Mouse (Mus musculus): ENCODE results near the gene C1qtnf1.

Gene C1qtnf1

GRCm38 (mm10) chr11:118473842-118474500 is 46.0 kb downstream of the C1qtnf1 start:
- in situ Hi-C loops (cut with MboI, MseI): loop anchor here (10.0 kb wide), 1 partner anchor 651 kb away; no protein-coding TSS in a partner anchor

GRCm38 (mm10) chr11:118475496-118476083 is 47.6 kb downstream of the C1qtnf1 start:
- in situ Hi-C loops (cut with MboI, MseI): loop anchor here (10.0 kb wide), 1 partner anchor 649 kb away; no protein-coding TSS in a partner anchor

GRCm38 (mm10) chr11:118476396-118477373 is 48.7 kb downstream of the C1qtnf1 start, which contains the start of gene Engase:
Gene Engase (plus strand): TSS chr11:118476829.
- in situ Hi-C loops (cut with MboI, MseI): loop anchor here (10.0 kb wide), 1 partner anchor 648 kb away; no protein-coding TSS in a partner anchor

- in situ Hi-C loops (cut with MboI, MseI): loop anchor here (5.0 to 10.0 kb wide), 2 partner anchors 32 to 645 kb away; no protein-coding TSS in a partner anchor
These were observed 51.8 kb downstream of the C1qtnf1 start for GRCm38 (mm10) chr11:118479776-118480175.

- in situ Hi-C loops (cut with MboI, MseI): loop anchor here (5.0 kb wide), 1 partner anchor 34 kb away; no protein-coding TSS in a partner anchor
These were observed 53.2 kb downstream of the C1qtnf1 start for GRCm38 (mm10) chr11:118481231-118481630.

- in situ Hi-C loops (cut with MboI, MseI): loop anchor here (5.0 kb wide), 1 partner anchor 34 kb away; no protein-coding TSS in a partner anchor
These were observed 53.7 kb downstream of the C1qtnf1 start for GRCm38 (mm10) chr11:118481751-118482150.

GRCm38 (mm10) chr11:118484169-118484568 is 56.2 kb downstream of the C1qtnf1 start:
- in situ Hi-C loops (cut with MboI, MseI): loop anchor here (5.0 kb wide), 1 partner anchor 37 kb away; no protein-coding TSS in a partner anchor

GRCm38 (mm10) chr11:118485338-118485737 is 57.3 kb downstream of the C1qtnf1 start:
- in situ Hi-C loops (cut with MboI, MseI): no loop called here

GRCm38 (mm10) chr11:118485780-118486179 is 57.8 kb downstream of the C1qtnf1 start:
- in situ Hi-C loops (cut with MboI, MseI): no loop called here

GRCm38 (mm10) chr11:118486281-118486680 is 58.3 kb downstream of the C1qtnf1 start:
- in situ Hi-C loops (cut with MboI, MseI): no loop called here

- in situ Hi-C loops (cut with MboI, MseI): no loop called here
These were observed 59.1 kb downstream of the C1qtnf1 start for GRCm38 (mm10) chr11:118486881-118487772.

GRCm38 (mm10) chr11:118488191-118488906 is 60.3 kb downstream of the C1qtnf1 start:
- in situ Hi-C loops (cut with MboI, MseI): no loop called here

- in situ Hi-C loops (cut with MboI, MseI): no loop called here
These were observed 60.9 kb downstream of the C1qtnf1 start for GRCm38 (mm10) chr11:118488907-118489270.

GRCm38 (mm10) chr11:118490566-118491218 is 62.7 kb downstream of the C1qtnf1 start:
- in situ Hi-C loops (cut with MboI, MseI): no loop called here

GRCm38 (mm10) chr11:118491230-118491629 is 63.2 kb downstream of the C1qtnf1 start:
- in situ Hi-C loops (cut with MboI, MseI): no loop called here

- in situ Hi-C loops (cut with MboI, MseI): no loop called here
These were observed 65.5 kb downstream of the C1qtnf1 start for GRCm38 (mm10) chr11:118493458-118493857.

- in situ Hi-C loops (cut with MboI, MseI): no loop called here
These were observed 66.2 kb downstream of the C1qtnf1 start for GRCm38 (mm10) chr11:118494001-118494737.

GRCm38 (mm10) chr11:118495065-118495464 is 67.1 kb downstream of the C1qtnf1 start:
- in situ Hi-C loops (cut with MboI, MseI): no loop called here
